Mouse (Mus musculus) limb, embryonic 10.5 days (tissue): ENCODE measurements around the gene Pigq. TPM values are rescaled to one million over a fixed set of nuclear protein-coding genes. Genes with fewer than 3 reads are reported as not detected.
A peak's percentile ranks its signal among the peaks of the same experiment; 100 is the strongest.

Experiments used
- DNase-seq: peaks from one replicate; pipeline ENCODE4 v3.0.0-alpha.2; 2017; ENCODE audit warnings: low spot score
- H3K27ac ChIP-seq: fragments of 300-500 bp; sonication (generic); 2 replicates; pipeline ENCODE4 v1.5.1; 2016; ENCODE audit warnings: mild to moderate bottlenecking
- H3K27me3 ChIP-seq: fragments of 300-500 bp; sonication (generic); 2 replicates; pipeline ENCODE4 v1.6.1; 2016; ENCODE audit warnings: low read depth, mild to moderate bottlenecking; ENCODE audit not compliant: poor library complexity, severe bottlenecking
- H3K36me3 ChIP-seq: fragments of 300-500 bp; sonication (generic); 2 replicates; pipeline ENCODE4 v1.6.1; 2016; ENCODE audit warnings: mild to moderate bottlenecking, moderate library complexity
- H3K4me1 ChIP-seq: fragments of 300-500 bp; sonication (generic); 2 replicates; pipeline ENCODE4 v1.6.1; 2016
- H3K4me3 ChIP-seq: fragments of 300-500 bp; sonication (generic); 2 replicates; pipeline ENCODE4 v1.5.1; 2016; ENCODE audit warnings: mild to moderate bottlenecking, moderate library complexity
- H3K9me3 ChIP-seq: fragments of 300-500 bp; sonication (generic); replicated peaks from 2 replicates; pipeline ENCODE4 v1.6.1; 2016; ENCODE audit warnings: mild to moderate bottlenecking
- WGBS: fragments of 180-500 bp; shearing (Covaris S2); methylation state at CpG from one replicate; pipeline ENCODE4 v1.1.7; 2016; 5-methylcytosine and 5-hydroxymethylcytosine counted together
- polyA plus RNA-seq: library from polyadenylated mRNA; unstranded; fragments of >200 nt; fragmentation: Nextera tagmentation; extraction: Ambion mirVana; gene quantifications from 2 replicates; pipeline ENCODE4 v1.2.1, GENCODE M21; 2016

Gene Pigq
- polyA plus RNA-seq: 65.2 and 72.1 TPM in 2 replicates

DNA sequence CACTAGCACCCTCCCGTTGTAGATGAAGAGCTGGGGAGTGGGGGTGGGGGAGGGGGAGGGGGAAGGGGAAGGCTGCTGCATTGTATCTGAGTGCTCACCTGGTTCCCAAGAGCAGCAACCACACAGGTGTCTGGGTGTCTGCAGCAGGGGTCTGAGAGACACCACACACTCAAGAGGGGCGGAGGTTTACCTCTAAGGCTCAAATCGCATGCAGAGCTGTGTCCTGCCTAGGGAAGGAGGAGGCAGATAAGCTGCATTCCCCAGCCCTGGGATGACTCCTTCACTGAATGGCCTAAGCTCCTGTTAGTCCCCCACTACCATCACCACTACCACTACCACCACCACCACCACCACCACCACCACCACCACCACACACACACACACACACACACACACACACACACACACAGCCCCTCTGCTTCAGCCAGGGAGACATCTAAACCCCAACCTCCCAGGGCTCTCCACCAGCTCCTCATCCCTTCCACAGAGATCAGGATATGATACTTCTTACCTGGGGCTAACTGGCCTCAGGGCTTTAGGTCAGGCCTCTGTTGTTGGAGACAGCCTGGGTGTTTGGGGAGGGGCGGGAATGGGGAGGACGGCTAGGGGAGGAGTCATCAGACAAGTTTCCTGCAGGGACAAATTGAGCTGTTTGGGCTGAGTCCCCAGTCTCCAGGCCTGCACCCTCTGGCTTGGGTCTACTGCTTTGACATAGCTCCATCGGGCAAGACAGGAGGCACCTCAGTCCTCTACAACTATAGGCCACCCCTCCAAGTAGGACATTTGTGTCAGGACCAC, at the start of gene Pigq, which contains the start of gene Nhlrc4:
Gene Pigq, minus strand, starts transcription at position 571 of the 798 bp plus-strand sequence.
Gene Nhlrc4, minus strand, starts transcription at position 596 of the 798 bp plus-strand sequence.
- no peak for DNase-seq

DNA sequence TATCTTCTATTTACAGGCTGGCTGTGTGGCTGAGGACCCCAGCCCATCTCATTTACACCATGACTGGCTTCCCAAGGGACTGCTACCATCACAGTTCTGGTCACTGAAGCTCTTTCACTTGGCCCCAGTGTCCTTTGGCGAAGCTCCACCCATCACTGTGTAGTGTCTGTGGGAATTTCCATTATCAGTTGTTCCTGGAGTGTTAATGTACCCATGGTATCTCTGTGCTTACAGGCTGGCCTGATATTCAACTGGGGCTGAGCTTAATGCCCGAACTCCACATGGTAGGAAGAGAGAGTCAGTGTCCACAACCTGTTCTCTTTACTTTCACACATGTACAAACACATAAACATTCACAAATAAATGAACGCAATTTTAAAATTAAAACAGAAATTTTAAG, 48.8 kb upstream of the Pigq start:
- no peaks in the 10 kb centered on the region for H3K4me1 ChIP-seq
- 92% methylated on average over 3 of the region's 3 CpGs for WGBS
- no peak overlapping the region for H3K4me3 ChIP-seq
- no peaks in the 10 kb centered on the region for H3K9me3 ChIP-seq
- DNase-seq: no peak
- no peak overlapping the region for H3K27ac ChIP-seq
- H3K36me3 ChIP-seq: peaks cover 89% of the 10 kb centered on the region
- no peaks in the 10 kb centered on the region for H3K27me3 ChIP-seq

More for the DNA sequence above, at the start of gene Pigq, which contains the start of gene Nhlrc4:
- Histone ChIP-seq H3K4me3 (no peak within 1 kb of the TSS), H3K9me3 (no peaks in the 10 kb centered on the region), H3K27ac (peak within 1 kb of the TSS; percentile 59), H3K4me1 (peaks cover 42% of the 10 kb centered on the region), H3K27me3 (peaks cover 3% of the 10 kb centered on the region), H3K36me3 (no peaks in the 10 kb centered on the region)
- WGBS: 48% methylated on average over 6 of the region's 6 CpGs

DNA sequence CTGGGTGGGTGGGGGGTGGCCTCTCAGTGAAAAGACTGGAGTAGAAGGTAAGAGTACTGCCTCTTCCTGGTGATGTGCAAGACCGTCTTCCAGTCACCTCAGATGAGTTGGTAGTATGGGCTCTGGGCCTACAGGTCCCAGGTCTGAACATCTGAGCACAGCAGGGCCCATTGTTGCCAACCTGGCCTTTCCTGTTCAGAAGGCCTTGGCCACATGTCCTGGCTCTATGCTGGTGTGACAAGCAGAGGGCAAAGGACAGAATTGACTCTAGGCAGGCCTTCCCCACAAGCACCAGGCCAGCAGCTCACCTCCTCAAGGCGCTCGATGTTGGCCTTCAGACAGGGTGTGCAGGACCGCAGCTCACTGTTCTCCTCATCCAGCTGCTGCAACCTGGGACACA, 47.5 kb upstream of the Pigq start:
- no peak overlapping the region for H3K4me3 ChIP-seq
- DNase-seq: no peak
- no peaks in the 10 kb centered on the region for H3K4me1 ChIP-seq
- no peaks in the 10 kb centered on the region for H3K27me3 ChIP-seq
- H3K27ac ChIP-seq: no peak overlapping the region
- peaks cover 83% of the 10 kb centered on the region for H3K36me3 ChIP-seq
- WGBS: 92% methylated on average over 4 of the region's 4 CpGs
- H3K9me3 ChIP-seq: no peaks in the 10 kb centered on the region

DNA sequence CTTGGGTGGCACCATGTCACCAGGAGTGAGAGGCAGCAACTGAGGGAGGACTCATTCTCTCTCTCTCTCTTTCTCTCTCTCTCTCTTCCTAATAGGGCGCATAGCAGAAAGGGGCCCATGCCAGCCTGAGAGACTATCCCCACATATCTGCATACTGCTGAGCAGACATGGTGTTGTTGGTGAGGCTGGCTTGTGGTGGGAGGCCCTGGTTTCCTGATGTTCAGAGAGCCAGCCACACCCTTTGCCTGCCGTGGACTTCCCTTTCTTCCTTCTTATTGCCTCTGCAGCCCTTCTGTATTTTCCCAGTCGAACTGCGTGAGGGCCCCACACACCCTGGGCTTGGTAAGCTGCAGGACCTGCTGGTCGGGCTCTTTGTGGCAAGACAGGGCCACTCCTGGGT, 45.6 kb upstream of the Pigq start:
- no peaks in the 10 kb centered on the region for H3K9me3 ChIP-seq
- H3K27ac ChIP-seq: no peak overlapping the region
- peaks cover 8% of the 10 kb centered on the region; the same call in 1 of the 2 replicates for H3K4me1 ChIP-seq
- H3K27me3 ChIP-seq: no peaks in the 10 kb centered on the region
- no peak overlapping the region for H3K4me3 ChIP-seq
- DNase-seq: no peak
- 91% methylated on average over 5 of the region's 5 CpGs for WGBS
- H3K36me3 ChIP-seq: peaks cover 75% of the 10 kb centered on the region

DNA sequence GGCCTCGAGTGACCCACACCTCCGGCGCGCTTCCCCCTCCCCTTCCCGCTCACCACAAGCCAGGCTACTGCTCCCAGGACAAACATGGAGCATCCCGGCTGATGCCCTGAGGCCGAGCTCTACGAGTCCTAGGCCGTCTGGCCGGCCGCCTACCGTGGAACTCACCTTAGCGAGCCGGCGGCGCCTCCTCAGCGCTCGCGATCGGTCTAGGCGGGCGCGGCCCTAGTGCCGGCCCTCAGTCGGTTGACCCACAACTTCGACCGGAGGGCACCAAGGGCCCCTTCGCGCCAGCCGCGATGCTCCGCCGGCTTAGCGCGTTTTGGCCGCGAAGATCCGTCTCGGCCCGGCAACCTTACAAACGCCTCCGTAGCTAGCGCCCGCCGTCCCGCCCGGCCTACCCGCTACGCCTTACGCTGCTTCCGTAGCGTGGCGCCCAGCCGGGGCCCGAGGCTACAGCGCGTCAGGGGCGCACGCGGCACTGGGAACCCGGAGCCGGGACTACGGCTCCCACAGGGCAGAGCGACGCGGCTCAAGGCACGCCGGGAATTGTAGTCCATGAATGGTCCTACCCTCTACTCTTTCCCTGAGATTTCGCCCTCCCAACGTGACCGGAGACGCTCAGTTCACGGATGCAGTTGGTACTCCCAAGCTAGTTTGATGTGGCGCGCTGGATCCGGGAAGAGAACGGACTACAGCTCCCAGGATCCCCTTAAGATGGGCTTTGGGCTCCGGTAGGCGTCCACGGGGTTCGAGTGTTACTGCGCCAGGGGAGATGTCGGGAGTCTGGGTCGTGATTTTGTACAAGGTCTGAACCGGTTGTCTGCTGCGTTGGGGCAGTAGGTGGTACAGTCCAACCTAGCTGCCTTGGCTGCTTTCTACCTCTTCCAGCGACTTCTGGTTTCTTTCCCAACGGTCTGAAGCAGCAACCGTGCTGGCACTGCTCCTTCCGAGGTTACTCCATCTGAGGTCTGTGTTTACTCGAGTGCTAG, 40.9 kb upstream of the Pigq start, which contains the start of gene Capn15:
Gene Capn15, minus strand, starts transcription at position 491 of the 989 bp plus-strand sequence.
- WGBS: under 1% methylated on average over 91 of the region's 91 CpGs
- peaks cover 25% of the 10 kb centered on the region for H3K4me1 ChIP-seq
- no peaks in the 10 kb centered on the region for H3K27me3 ChIP-seq
- peak within 1 kb of the TSS; percentile 94 for H3K27ac ChIP-seq
- DNase-seq: peak; percentile 93
- H3K4me3 ChIP-seq: peak within 1 kb of the TSS; percentile 94
- peaks cover 41% of the 10 kb centered on the region for H3K36me3 ChIP-seq
- no peaks in the 10 kb centered on the region for H3K9me3 ChIP-seq

DNA sequence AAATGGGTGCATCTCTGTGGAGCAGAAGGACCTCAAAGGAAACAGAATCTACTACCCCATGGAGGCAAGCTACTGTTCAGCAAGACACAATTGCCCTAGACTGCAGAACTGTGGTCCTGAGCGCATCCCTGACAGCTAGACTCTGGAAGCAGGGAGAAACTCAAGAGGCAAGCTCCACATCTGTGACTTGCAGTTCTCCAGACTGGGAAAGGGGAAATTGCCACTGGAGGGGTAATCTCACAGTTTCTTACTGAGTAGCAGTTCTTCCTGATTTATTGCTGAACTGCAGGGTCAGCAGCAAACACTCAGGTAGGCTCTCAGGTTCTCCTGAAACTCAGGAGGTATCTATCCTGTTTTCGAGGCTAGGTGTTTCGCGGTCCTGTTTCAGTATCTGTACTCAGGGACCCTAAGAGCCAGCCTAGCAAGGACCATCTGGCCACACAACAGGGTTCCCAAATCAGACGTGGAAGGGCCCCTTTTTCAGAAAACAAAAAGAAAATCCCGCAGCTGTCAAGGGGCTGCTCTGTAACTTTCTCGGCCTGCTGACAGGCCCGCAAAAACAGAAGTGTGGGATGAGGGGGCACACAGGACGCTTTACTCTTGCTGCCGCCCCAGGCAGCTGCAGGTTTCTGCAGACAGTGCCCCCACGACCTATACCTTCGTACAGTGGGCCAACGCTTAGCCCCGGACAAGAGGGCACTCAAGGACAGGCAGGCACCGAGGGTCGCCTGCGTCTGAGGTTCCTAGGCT, 40.0 kb upstream of the Pigq start:
- no peaks in the 10 kb centered on the region for H3K9me3 ChIP-seq
- H3K27me3 ChIP-seq: no peaks in the 10 kb centered on the region
- peaks cover 32% of the 10 kb centered on the region for H3K4me1 ChIP-seq
- DNase-seq: no peak
- H3K27ac ChIP-seq: peak overlapping the region; percentile 94
- H3K36me3 ChIP-seq: peaks cover 32% of the 10 kb centered on the region
- WGBS: 12% methylated on average over 17 of the region's 17 CpGs
- H3K4me3 ChIP-seq: peak overlapping the region; percentile 94

DNA sequence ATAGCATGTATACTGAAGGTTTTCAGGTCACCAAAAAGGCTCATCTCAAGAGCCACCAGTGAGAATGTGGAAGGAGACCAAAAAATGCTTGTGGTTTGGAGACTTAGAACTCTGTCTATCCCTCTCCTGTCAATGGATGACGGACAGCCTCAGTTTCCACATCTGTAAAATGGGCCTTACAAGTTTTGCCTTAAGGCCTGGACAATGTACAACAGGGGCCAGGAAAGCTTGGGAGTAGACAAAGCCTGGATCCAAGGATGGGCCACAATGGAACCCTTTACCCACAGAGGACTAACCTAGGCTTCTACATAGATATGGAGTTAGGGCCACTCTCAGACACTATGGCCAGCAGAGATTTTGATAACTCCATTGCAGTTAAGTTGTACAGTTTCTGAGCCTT, 39.3 kb upstream of the Pigq start:
- Histone ChIP-seq H3K4me3 (peak overlapping the region; percentile 94), H3K9me3 (no peaks in the 10 kb centered on the region), H3K4me1 (peaks cover 32% of the 10 kb centered on the region), H3K36me3 (peaks cover 28% of the 10 kb centered on the region), H3K27ac (peak overlapping the region; percentile 94; the same call in 1 of the 2 replicates), H3K27me3 (no peaks in the 10 kb centered on the region)
- DNase-seq: no peak
- WGBS: 89% methylated on average over 1 of the region's 1 CpGs

DNA sequence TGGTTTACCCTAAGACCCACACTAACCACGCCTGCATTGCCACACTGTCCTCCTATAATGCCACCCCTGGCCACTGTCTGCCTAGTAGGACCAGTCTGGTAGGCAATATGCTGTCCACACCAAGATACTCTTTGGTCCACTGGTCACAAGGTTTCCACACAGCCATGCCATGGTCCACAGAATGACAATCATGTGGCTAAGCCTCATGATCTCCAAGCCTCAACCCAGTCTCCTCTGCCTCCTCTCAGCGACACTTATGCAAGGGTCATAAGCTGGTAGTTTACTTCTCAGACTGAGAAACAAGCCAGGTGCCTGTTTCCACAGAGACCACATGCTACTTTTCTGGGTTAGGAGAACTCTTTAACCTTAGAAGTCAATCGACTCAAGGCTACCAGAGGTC, 38.2 kb upstream of the Pigq start:
- Histone ChIP-seq H3K4me1 (peaks cover 32% of the 10 kb centered on the region), H3K27me3 (no peaks in the 10 kb centered on the region), H3K4me3 (no peak overlapping the region), H3K9me3 (no peaks in the 10 kb centered on the region), H3K36me3 (peaks cover 27% of the 10 kb centered on the region), H3K27ac (no peak overlapping the region)
- 90% methylated on average over 3 of the region's 3 CpGs for WGBS
- DNase-seq: no peak

DNA sequence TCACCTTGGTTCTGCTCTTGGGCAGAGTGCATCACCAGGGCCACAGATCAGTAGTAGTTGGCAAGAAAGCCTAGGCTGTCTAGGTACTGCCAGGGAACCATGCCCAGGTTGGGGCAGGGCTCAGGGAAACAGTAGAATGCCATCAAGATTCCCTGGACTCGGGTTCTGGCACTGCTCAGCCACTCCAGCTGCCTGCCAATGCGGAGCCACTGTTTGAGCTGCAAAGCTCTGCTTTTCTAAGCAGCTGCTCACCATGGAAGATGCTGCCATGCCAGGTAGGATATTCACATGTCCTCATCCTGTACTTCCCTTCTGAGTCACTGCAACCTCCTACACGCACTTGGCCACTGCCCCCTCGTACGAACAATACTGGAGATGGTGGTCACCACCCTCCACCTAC, 36.1 kb upstream of the Pigq start:
- no peak for DNase-seq
- H3K4me1 ChIP-seq: peaks cover 25% of the 10 kb centered on the region
- no peak overlapping the region for H3K4me3 ChIP-seq
- H3K27me3 ChIP-seq: no peaks in the 10 kb centered on the region
- H3K27ac ChIP-seq: no peak overlapping the region
- H3K36me3 ChIP-seq: peaks cover 29% of the 10 kb centered on the region
- no peaks in the 10 kb centered on the region for H3K9me3 ChIP-seq
- 90% methylated on average over 5 of the region's 5 CpGs for WGBS

DNA sequence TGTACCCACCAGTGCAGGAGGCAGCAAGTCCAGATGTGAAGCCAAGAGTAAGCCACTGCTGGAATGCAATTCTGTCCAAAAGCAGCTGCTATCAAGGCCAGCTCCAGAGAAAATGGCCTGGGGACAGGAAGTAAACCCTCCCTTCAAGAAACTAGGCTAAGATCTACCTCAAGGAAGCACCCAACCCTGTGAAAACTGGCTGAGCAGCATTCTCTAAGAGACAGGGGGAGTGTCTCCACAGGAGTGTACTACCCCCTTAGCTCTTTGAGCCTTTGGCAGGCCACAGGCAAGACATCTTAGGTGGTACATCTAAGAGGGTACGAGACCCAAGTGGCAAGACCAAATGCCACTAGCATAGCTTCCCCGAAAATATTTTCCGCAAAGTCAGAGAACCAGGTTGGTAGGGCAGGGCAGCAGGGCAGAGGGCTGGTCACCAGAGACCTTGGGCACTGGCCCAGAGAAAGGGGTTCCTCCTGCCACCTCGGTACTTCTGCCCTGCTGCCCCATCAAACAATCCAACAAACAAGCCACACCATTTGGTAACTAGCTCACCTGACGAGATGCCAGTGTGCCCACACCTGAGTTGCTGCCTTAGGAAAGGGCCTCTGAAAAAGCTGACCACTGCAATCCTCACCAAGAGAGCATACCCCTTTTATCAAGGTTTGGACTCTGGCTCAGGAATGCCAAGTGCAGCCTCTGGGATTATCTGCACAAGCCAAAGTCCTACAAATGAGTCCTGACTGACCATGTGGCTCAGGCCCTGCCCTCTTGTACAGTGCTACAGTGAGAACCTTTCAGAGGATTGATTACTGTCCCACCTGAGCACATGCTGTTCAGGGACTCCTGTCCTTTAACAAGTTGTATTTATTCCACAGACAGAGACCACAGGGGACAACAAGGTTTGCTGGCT, 35.3 kb upstream of the Pigq start:
- WGBS: 83% methylated on average over 5 of the region's 5 CpGs
- Histone ChIP-seq H3K4me1 (peaks cover 25% of the 10 kb centered on the region), H3K36me3 (peaks cover 28% of the 10 kb centered on the region), H3K9me3 (no peaks in the 10 kb centered on the region), H3K27ac (no peak overlapping the region), H3K4me3 (no peak overlapping the region), H3K27me3 (no peaks in the 10 kb centered on the region)
- DNase-seq: no peak

DNA sequence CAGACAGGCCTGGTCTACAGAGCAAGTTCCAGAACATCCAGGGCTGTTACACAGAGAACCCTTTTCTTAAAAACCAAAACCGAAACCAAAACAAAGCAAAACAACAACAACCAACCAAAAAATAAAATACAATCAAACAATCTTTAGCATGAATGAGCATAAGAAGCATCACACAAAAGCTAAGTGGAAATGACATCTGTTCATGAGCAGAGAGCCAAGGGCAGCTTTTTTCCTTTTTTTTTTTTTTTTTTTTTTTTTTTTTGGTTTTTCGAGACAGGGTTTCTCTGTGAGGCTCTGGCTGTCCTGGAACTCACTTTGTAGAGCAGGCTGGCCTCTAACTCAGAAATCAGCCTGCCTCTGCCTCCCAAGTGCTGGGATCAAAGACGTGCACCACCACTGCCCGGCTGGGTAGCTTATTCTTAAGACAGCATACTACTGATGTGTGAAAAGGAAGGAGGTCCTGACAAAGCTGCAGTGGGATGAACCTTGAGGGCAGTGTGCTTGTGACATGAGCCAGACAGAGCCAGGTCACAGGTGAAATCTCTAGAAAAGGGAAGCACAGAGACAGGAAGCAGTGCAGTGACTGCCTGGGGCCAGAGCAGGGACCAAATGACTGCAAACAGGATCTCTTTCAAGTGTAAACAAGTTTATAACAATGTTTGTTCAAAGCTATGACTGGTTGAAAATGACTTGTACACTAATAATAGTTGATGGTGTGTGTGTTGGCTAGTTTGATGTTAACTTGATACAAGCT, 26.4 kb upstream of the Pigq start:
- no peaks in the 10 kb centered on the region for H3K27me3 ChIP-seq
- no peak for DNase-seq
- 87% methylated on average over 4 of the region's 4 CpGs for WGBS
- H3K4me3 ChIP-seq: no peak overlapping the region
- H3K36me3 ChIP-seq: peaks cover 21% of the 10 kb centered on the region
- H3K4me1 ChIP-seq: peaks cover 16% of the 10 kb centered on the region
- no peak overlapping the region for H3K27ac ChIP-seq
- no peaks in the 10 kb centered on the region for H3K9me3 ChIP-seq
